Mouse (Mus musculus) adrenal gland, postnatal 0 days (tissue): Measurements from ENCODE around the gene Adam15. TPM values are rescaled to one million over a fixed set of nuclear protein-coding genes. Genes with fewer than 3 reads are reported as not detected.

Source experiments
- polyA plus RNA-seq: library from polyadenylated mRNA; unstranded; fragments of >200 nt; fragmentation: Nextera tagmentation; extraction: Ambion mirVana; gene quantifications from 2 replicates; pipeline ENCODE4 v1.2.1, GENCODE M21; 2015

Gene Adam15
- polyA plus RNA-seq: 53.7 and 56.4 TPM in 2 replicates

GRCm38 (mm10) chr3:89349869-89350501 is at the start of gene Adam15:
Gene Adam15 (minus strand): TSS chr3:89349996.

GRCm38 (mm10) chr3:89394006-89394893 is 44.5 kb upstream of the Adam15 start, which contains the start of gene Zbtb7b:
Gene Zbtb7b (minus strand): TSS chr3:89394776.

GRCm38 (mm10) chr3:89365153-89365485 is 15.3 kb upstream of the Adam15 start, which contains the start of gene Dcst1:
Gene Dcst1 (minus strand): TSS chr3:89365253.

GRCm38 (mm10) chr3:89361675-89362074 is 11.9 kb upstream of the Adam15 start, which contains the start of gene Dcst2:
Gene Dcst2 (plus strand): TSS chr3:89361975.

GRCm38 (mm10) chr3:89337721-89338578 is 11.8 kb downstream of the Adam15 start, which contains the start of gene Efna4:
Gene Efna4 (minus strand): TSS chr3:89338028.

GRCm38 (mm10) chr3:89322514-89323165 is 27.2 kb downstream of the Adam15 start, which contains the start of gene Efna3:
Gene Efna3 (minus strand): TSS chr3:89322965.

Other genes starting within 250 kb of the Adam15 start
- gene Gm43738, start 248.9 kb downstream of the Adam15 start, polyA plus RNA-seq: 0.07 TPM in 1 of 2 replicates, not detected in the other
- 166 and 200 TPM in 2 replicates for gene Fdps, start 248.0 kb downstream of the Adam15 start, polyA plus RNA-seq
- 1.1 and 3.9 TPM in 2 replicates for gene Pklr, start 213.9 kb downstream of the Adam15 start, polyA plus RNA-seq
- gene Hcn3, start 189.8 kb downstream of the Adam15 start, polyA plus RNA-seq: 5.8 and 7.6 TPM in 2 replicates
- 12.7 and 19.7 TPM in 2 replicates for gene Clk2, start 185.2 kb downstream of the Adam15 start, polyA plus RNA-seq
- 75.6 and 121 TPM in 2 replicates for gene Scamp3, start 172.5 kb downstream of the Adam15 start, polyA plus RNA-seq
- gene Fam189b, start 166.9 kb downstream of the Adam15 start, polyA plus RNA-seq: 22.3 and 31.0 TPM in 2 replicates
- 38.2 and 55.0 TPM in 2 replicates for gene Gba, start 147.1 kb downstream of the Adam15 start, polyA plus RNA-seq
- gene Thbs3, start 134.8 kb downstream of the Adam15 start, polyA plus RNA-seq: 34.1 and 36.8 TPM in 2 replicates
- gene Mtx1, start 122.9 kb downstream of the Adam15 start, polyA plus RNA-seq: 176 and 209 TPM in 2 replicates
- gene Muc1, start 120.9 kb downstream of the Adam15 start, polyA plus RNA-seq: 0.90 and 0.91 TPM in 2 replicates
- 301 and 333 TPM in 2 replicates for gene Krtcap2, start 104.0 kb downstream of the Adam15 start, polyA plus RNA-seq
- gene Trim46, start 103.7 kb downstream of the Adam15 start, polyA plus RNA-seq: 2.4 and 7.3 TPM in 2 replicates
- gene Dpm3, start 90.6 kb downstream of the Adam15 start, polyA plus RNA-seq: 221 and 274 TPM in 2 replicates
- 111 and 136 TPM in 2 replicates for gene Slc50a1, start 79.4 kb downstream of the Adam15 start, polyA plus RNA-seq
- gene Efna1, start 68.9 kb downstream of the Adam15 start, polyA plus RNA-seq: 24.9 and 28.6 TPM in 2 replicates
- gene Efna3, start 27.0 kb downstream of the Adam15 start, polyA plus RNA-seq: 2.8 and 8.6 TPM in 2 replicates
- gene Efna4, start 12.0 kb downstream of the Adam15 start, polyA plus RNA-seq: 4.9 and 6.7 TPM in 2 replicates
- gene Dcst2, start 12.0 kb upstream of the Adam15 start, polyA plus RNA-seq: 0.07 and 0.13 TPM in 2 replicates
- 0.22 and 0.35 TPM in 2 replicates for gene Dcst1, start 15.3 kb upstream of the Adam15 start, polyA plus RNA-seq
- gene Zbtb7b, start 44.8 kb upstream of the Adam15 start, polyA plus RNA-seq: 1.8 and 3.6 TPM in 2 replicates
- gene Lenep, start 52.8 kb upstream of the Adam15 start, polyA plus RNA-seq: not detected in 2 replicates
- 14.7 and 24.0 TPM in 2 replicates for gene Flad1, start 61.9 kb upstream of the Adam15 start, polyA plus RNA-seq
- 213 and 238 TPM in 2 replicates for gene Cks1b, start 68.4 kb upstream of the Adam15 start, polyA plus RNA-seq
- gene Shc1, start 68.4 kb upstream of the Adam15 start, polyA plus RNA-seq: 85.7 and 99.5 TPM in 2 replicates
- gene Pygo2, start 80.2 kb upstream of the Adam15 start, polyA plus RNA-seq: 19.8 and 23.7 TPM in 2 replicates
- 26.9 and 45.2 TPM in 2 replicates for gene Pbxip1, start 86.7 kb upstream of the Adam15 start, polyA plus RNA-seq
- gene Pmvk, start 104.5 kb upstream of the Adam15 start, polyA plus RNA-seq: 28.5 and 31.1 TPM in 2 replicates
- gene Kcnn3, start 170.2 kb upstream of the Adam15 start, polyA plus RNA-seq: 2.1 TPM in 2 replicates